Mouse (Mus musculus) MEL (cell line): ENCODE results near the gene Zrsr2. TPM values are rescaled to one million over a fixed set of nuclear protein-coding genes. Genes with fewer than 3 reads are reported as not detected.

Experiments used
- DNase-seq: peaks from one replicate; pipeline ENCODE4 v3.0.0; 2011; ENCODE audit warnings: low read depth, low spot score
- H3K27ac ChIP-seq: 2 replicates; pipeline ENCODE4 v1.5.1; 2012; ENCODE audit warnings: low read depth, mild to moderate bottlenecking, control low read depth, low read length, moderate library complexity; ENCODE audit not compliant: control insufficient read depth
- H3K27me3 ChIP-seq, 2 experiments: fragments of 150-350 bp in 1 of 2; sonication (generic) in 1 of 2; 2 replicates each; pipeline ENCODE4 v1.6.1; 2012; ENCODE audit warnings: low read length in 2 of 2, mild to moderate bottlenecking in 2 of 2, improper control_type of control experiment in 1 of 2, moderate library complexity in 1 of 2; ENCODE audit not compliant: insufficient read depth in 2 of 2, control insufficient read depth in 1 of 2
- H3K36me3 ChIP-seq, 2 experiments: 2 replicates each; pipeline ENCODE4 v1.6.1; 2012 to 2014; ENCODE audit warnings: low read length in 2 of 2, improper control_type of control experiment in 1 of 2, inconsistent platforms in 1 of 2, mild to moderate bottlenecking in 1 of 2; ENCODE audit not compliant: insufficient read depth in 2 of 2, control insufficient read depth in 1 of 2
- H3K4me1 ChIP-seq, 2 experiments: fragments of 150-350 bp in 1 of 2; sonication (generic) in 1 of 2; 2 replicates each; pipeline ENCODE4 v1.6.1; 2012; ENCODE audit warnings: low read length in 2 of 2, improper control_type of control experiment in 1 of 2, mild to moderate bottlenecking in 1 of 2; ENCODE audit not compliant: insufficient read depth in 2 of 2, control insufficient read depth in 1 of 2
- H3K4me3 ChIP-seq, 2 experiments: fragments of 150-350 bp in 1 of 2; sonication (generic) in 1 of 2; 2 replicates each; pipeline ENCODE4 v1.5.1; 2012; ENCODE audit warnings: low read depth in 2 of 2, low read length in 2 of 2, mild to moderate bottlenecking in 2 of 2, moderate library complexity in 2 of 2, control low read depth in 1 of 2, improper control_type of control experiment in 1 of 2; ENCODE audit not compliant: control insufficient read depth in 1 of 2, insufficient read depth in 1 of 2
- H3K79me2 ChIP-seq: 2 replicates; pipeline ENCODE4 v1.6.1; 2012; ENCODE audit warnings: mild to moderate bottlenecking, low read length, moderate library complexity; ENCODE audit not compliant: control insufficient read depth, poor library complexity, insufficient read depth
- H3K9ac ChIP-seq: 2 replicates; pipeline ENCODE4 v1.6.1; 2012; ENCODE audit warnings: low read depth, mild to moderate bottlenecking, control low read depth, low read length, moderate library complexity; ENCODE audit not compliant: control insufficient read depth, poor library complexity, severe bottlenecking
- H3K9me3 ChIP-seq: fragments of 150-350 bp; sonication (generic); replicated peaks from 2 replicates; pipeline ENCODE4 v1.6.1; 2012; ENCODE audit warnings: mild to moderate bottlenecking, low read length, improper control_type of control experiment, moderate library complexity; ENCODE audit not compliant: insufficient read depth
- BHLHE40 ChIP-seq: IDR thresholded peaks from 2 replicates; pipeline ENCODE4 v1.6.1; 2012; ENCODE audit warnings: low read depth, mild to moderate bottlenecking, inconsistent platforms, low read length, improper control_type of control experiment, borderline replicate concordance
- CHD1 ChIP-seq: IDR thresholded peaks from 2 replicates; pipeline ENCODE4 v1.6.1; 2012; ENCODE audit warnings: low read depth, mild to moderate bottlenecking, inconsistent platforms, low read length, improper control_type of control experiment
- EP300 ChIP-seq, 2 experiments: IDR thresholded peaks; 2 replicates each; pipeline ENCODE4 v1.6.1; 2011; ENCODE audit warnings: improper control_type of control experiment in 2 of 2, low read length in 2 of 2, low read depth in 1 of 2, mild to moderate bottlenecking in 1 of 2
- GABPA ChIP-seq: IDR thresholded peaks from 2 replicates; pipeline ENCODE4 v1.6.1; 2012; ENCODE audit warnings: low read depth, mild to moderate bottlenecking, inconsistent platforms, low read length, improper control_type of control experiment, moderate library complexity
- GATA1 ChIP-seq: IDR thresholded peaks from 2 replicates; pipeline ENCODE4 v1.6.1; 2011; ENCODE audit warnings: low read depth, low read length, improper control_type of control experiment
- HCFC1 ChIP-seq: IDR thresholded peaks from 2 replicates; pipeline ENCODE4 v1.6.1; 2012; ENCODE audit warnings: low read depth, mild to moderate bottlenecking, inconsistent platforms, low read length, improper control_type of control experiment, moderate library complexity
- KAT2A ChIP-seq: conservative IDR thresholded peaks from 2 replicates; pipeline ENCODE4 v1.6.1; 2012; ENCODE audit warnings: low read depth, low read length, improper control_type of control experiment, inconsistent platforms
- MAX ChIP-seq: IDR thresholded peaks from 2 replicates; pipeline ENCODE4 v1.6.1; 2011; ENCODE audit warnings: low read length, improper control_type of control experiment
- MAZ ChIP-seq: IDR thresholded peaks from 2 replicates; pipeline ENCODE4 v1.6.1; 2012; ENCODE audit warnings: low read depth, mild to moderate bottlenecking, inconsistent platforms, low read length, improper control_type of control experiment
- MXI1 ChIP-seq: IDR thresholded peaks from 2 replicates; pipeline ENCODE4 v1.6.1; 2011; ENCODE audit warnings: mild to moderate bottlenecking, low read depth, low read length, improper control_type of control experiment
- MYB ChIP-seq: IDR thresholded peaks from 2 replicates; pipeline ENCODE4 v1.6.1; 2011; ENCODE audit warnings: mild to moderate bottlenecking, low read depth, low read length, improper control_type of control experiment
- MYC ChIP-seq: IDR thresholded peaks from 2 replicates; pipeline ENCODE4 v1.6.1; 2011; ENCODE audit warnings: low read depth, mild to moderate bottlenecking, low read length, improper control_type of control experiment, moderate library complexity
- POLR2AphosphoS2 ChIP-seq: IDR thresholded peaks from 2 replicates; pipeline ENCODE4 v1.6.1; 2011; ENCODE audit warnings: low read length, improper control_type of control experiment
- RCOR1 ChIP-seq: IDR thresholded peaks from 2 replicates; pipeline ENCODE4 v1.6.1; 2012; ENCODE audit warnings: low read depth, mild to moderate bottlenecking, inconsistent platforms, low read length, improper control_type of control experiment
- SMC3 ChIP-seq: IDR thresholded peaks from 2 replicates; pipeline ENCODE4 v1.6.1; 2011; ENCODE audit warnings: low read depth, low read length, improper control_type of control experiment
- TBP ChIP-seq: IDR thresholded peaks from 2 replicates; pipeline ENCODE4 v1.8.0; 2011; ENCODE audit warnings: low read depth, low read length, improper control_type of control experiment
- TCF12 ChIP-seq: IDR thresholded peaks from 2 replicates; pipeline ENCODE4 v1.6.1; 2014; ENCODE audit warnings: low read depth, mild to moderate bottlenecking, inconsistent platforms, low read length, improper control_type of control experiment, moderate library complexity
- UBTF ChIP-seq: IDR thresholded peaks from 2 replicates; pipeline ENCODE4 v1.6.1; 2012; ENCODE audit warnings: low read depth, mild to moderate bottlenecking, inconsistent platforms, low read length, improper control_type of control experiment, moderate library complexity, borderline replicate concordance; ENCODE audit not compliant: insufficient read depth
- USF1 ChIP-seq: IDR thresholded peaks from 2 replicates; pipeline ENCODE4 v1.6.1; 2014; ENCODE audit warnings: low read depth, mild to moderate bottlenecking, inconsistent platforms, low read length, improper control_type of control experiment, moderate library complexity
- ZMIZ1 ChIP-seq: IDR thresholded peaks from 2 replicates; pipeline ENCODE4 v1.6.1; 2012; ENCODE audit warnings: low read depth, mild to moderate bottlenecking, inconsistent platforms, low read length, improper control_type of control experiment, moderate library complexity
- ZNF384 ChIP-seq: IDR thresholded peaks from 2 replicates; pipeline ENCODE4 v1.6.1; 2012; ENCODE audit warnings: low read depth, mild to moderate bottlenecking, inconsistent platforms, low read length, improper control_type of control experiment
- polyA plus RNA-seq, 2 experiments: library from polyadenylated mRNA; stranded (reverse) in 1 of 2; unstranded in 1 of 2; fragments of >175 nt in 1 of 2; fragments of >200 nt in 1 of 2; gene quantifications; 2 replicates each; pipeline versions ENCODE4 v1.2.1 to v1.2.4; 2012; ENCODE audit warnings: low replicate concordance in 2 of 2, low read depth in 1 of 2; ENCODE audit not compliant: insufficient read length in 2 of 2, insufficient read depth in 1 of 2, missing spikeins in 1 of 2
- total RNA-seq: library from RNA; depleted of rRNA; stranded (reverse); fragments of 300-350 nt; gene quantifications from 2 replicates; pipeline ENCODE4 v1.2.3, GENCODE M21; 2012

Gene Zrsr2
- total and polyA plus RNA-seq, 3 experiments = 27.5 to 96.4 TPM; not detected in 1

DNA sequence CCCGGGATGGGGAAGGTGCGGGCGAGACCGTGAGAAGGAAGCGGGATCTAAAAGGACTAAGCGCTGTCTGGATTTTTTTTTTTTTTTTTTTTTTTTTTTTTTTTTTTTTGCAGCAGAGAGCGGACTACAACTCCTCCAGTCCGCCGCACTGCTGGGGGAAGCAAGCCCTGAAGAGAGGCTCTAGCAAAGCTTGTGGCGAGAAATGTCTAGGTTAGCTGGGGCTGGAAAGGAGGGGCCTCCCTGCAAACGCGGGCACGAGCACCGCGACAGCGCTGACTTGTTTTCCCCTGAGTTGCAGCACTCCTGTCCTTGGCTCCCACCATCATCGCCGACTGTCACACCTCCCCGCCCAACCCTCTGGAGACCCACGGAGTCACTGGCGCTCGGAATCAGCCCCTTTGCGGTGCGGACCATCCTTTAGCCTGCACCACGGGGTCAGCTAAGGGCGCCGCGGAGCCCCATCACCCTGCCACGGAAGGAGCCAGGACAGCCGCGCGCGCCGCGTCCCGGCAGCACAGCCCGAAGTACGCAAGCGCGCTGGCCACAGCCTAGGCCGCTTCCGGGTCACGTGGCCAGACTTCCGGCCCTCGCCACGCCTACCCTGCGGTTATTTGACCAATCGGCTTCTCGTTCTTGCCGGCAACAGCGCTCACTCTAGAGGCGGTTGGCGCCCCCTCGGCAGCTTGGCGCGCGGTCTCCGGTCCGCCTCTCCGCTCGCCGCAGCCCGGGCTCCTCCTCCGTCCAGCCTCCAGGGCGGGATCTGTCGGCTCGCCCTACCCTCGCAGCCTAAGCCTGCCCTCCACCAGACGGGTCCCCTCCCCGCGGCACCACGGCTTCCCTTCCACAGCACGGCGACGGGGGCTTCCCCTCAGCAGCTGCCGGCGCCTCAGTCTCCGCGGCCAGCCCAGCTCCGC, 49.9 kb downstream of the Zrsr2 start, which contains the start of gene Ap1s2 (continued):
- TF ChIP-seq HCFC1 (peak; percentile 85), RCOR1 (no peak), UBTF (0 out of 2 replicates have a peak, but pooled peaks have one; percentile 38), GABPA (no peak), TCF12 (peak; percentile 53), MYC (no peak), ZNF384 (peak; percentile 91), EP300 (IDR thresholded peaks at IDR 0.05; ENCODE audit: low read depth in 1 of 2, low read length in 2 of 2) (no peak), KAT2A (no peak; the same call in 1 of the 2 replicates), MYB (no peak)

DNA sequence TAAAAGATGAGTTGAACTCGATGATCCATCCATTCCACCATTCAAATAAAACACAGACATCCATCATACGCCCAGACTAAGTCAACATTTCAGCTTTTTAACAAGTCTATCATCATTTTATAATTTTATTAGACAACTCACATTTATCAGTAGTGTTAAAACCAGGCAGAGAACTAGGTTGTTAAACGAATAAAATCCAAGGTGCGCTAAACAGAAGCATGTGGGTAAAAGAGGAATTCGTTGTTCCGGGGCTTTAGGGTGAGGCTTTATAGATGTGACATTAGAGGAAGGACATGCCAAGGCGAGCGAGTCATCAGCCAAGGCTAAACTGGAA, 50.5 kb downstream of the Zrsr2 start:
- peak; percentile 73 for DNase-seq
- H3K9me3 ChIP-seq = no peaks in the 10 kb centered on the region
- H3K79me2 ChIP-seq = peaks cover 2% of the 10 kb centered on the region; the same call in 1 of the 2 replicates
- TF ChIP-seq MAZ (0 out of 2 replicates have a peak, but pooled peaks have one; percentile 13), EP300 (IDR thresholded peaks at IDR 0.05; ENCODE audit: low read depth in 1 of 2, low read length in 2 of 2) (peak in 1 of 2 experiments; percentile 47; a peak in 2 of 4 replicates), POLR2AphosphoS2 (peak; percentile 53; the same call in 1 of the 2 replicates), GABPA (0 out of 2 replicates have a peak, but pooled peaks have one; percentile 37), TCF12 (0 out of 2 replicates have a peak, but pooled peaks have one; percentile 10), BHLHE40 (no peak), CHD1 (0 out of 2 replicates have a peak, but pooled peaks have one; percentile 90), GATA1 (no peak; the same call in 1 of the 2 replicates), TBP (no peak), MAX (peak; percentile 73), USF1 (no peak), MXI1 (peak; percentile 66; the same call in 1 of the 2 replicates), MYC (peak; percentile 67; the same call in 1 of the 2 replicates), ZMIZ1 (peak; percentile 56; the same call in 1 of the 2 replicates), SMC3 (0 out of 2 replicates have a peak, but pooled peaks have one; percentile 9), MYB (0 out of 2 replicates have a peak, but pooled peaks have one; percentile 29)
- H3K4me3 ChIP-seq = peak overlapping the region; percentile 81 to 94
- H3K27me3 ChIP-seq = no peaks in the 10 kb centered on the region
- peak overlapping the region; percentile 90 for H3K27ac ChIP-seq
- no peaks in the 10 kb centered on the region; a peak in 2 of 4 replicates for H3K4me1 ChIP-seq
- peak overlapping the region; percentile 96 for H3K9ac ChIP-seq
- H3K36me3 ChIP-seq = peaks cover 0 to 11% of the 10 kb centered on the region in 2 experiments; a peak in 2 of 4 replicates
